Comparison of ENCODE assay signal across 32 mouse cellular contexts in the genomic region with DNA sequence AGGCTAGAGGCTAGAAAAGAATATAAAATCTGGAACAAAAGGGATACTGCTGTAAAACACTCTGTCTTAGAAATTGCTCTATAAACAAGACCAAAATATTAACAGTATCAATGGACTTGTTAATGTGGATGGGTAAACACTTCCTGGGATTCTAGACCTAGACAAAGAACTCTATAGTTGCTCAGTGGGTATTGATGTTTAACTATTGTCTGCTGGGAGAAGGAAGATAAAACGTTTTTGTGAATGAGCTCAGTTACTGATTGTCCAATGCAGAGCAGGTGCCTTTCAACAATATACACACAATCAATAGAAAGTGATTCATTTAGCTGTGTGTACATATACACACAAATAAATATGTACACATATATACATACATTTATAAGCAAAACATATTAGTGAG.
"Had no signal": no experiment of that assay in that cellular context is flagged by ENCODE, and none has a peak within 500 bp of the region (broad histone marks: within the 10 kb centered on the region; RNA-seq: fewer than 3 reads in every experiment).

No protein-coding gene starts in this region.

- H3K4me2 ChIP-seq: limb, embryonic 12.5 days; limb, embryonic 13.5 days; limb, embryonic 15.5 days; liver, embryonic 11.5 days; liver, embryonic 12.5 days; liver, embryonic 13.5 days; liver, embryonic 15.5 days; lung, embryonic 14.5 days; lung, embryonic 15.5 days; midbrain, embryonic 11.5 days; midbrain, embryonic 12.5 days; midbrain, embryonic 13.5 days; midbrain, embryonic 15.5 days had no signal

- H3K27me3 ChIP-seq: limb, embryonic 12.5 days; limb, embryonic 13.5 days; limb, embryonic 15.5 days; liver, embryonic 12.5 days; liver, embryonic 13.5 days; liver, embryonic 15.5 days; lung, embryonic 15.5 days; megakaryocyte, embryonic 14.5 days; midbrain, embryonic 12.5 days; midbrain, embryonic 13.5 days; midbrain, embryonic 15.5 days had no signal

- H3K36me3 ChIP-seq: limb, embryonic 10.5 days; limb, embryonic 12.5 days; limb, embryonic 13.5 days; limb, embryonic 15.5 days; liver, embryonic 12.5 days; liver, embryonic 13.5 days; liver, embryonic 15.5 days; lung, embryonic 15.5 days; midbrain, embryonic 10.5 days; midbrain, embryonic 12.5 days; midbrain, embryonic 13.5 days; midbrain, embryonic 15.5 days had no signal

- H3K27ac ChIP-seq: left cerebral cortex, adult 2 months; limb, embryonic 10.5 days; limb, embryonic 12.5 days; limb, embryonic 13.5 days; limb, embryonic 15.5 days; liver, embryonic 12.5 days; liver, embryonic 13.5 days; liver, embryonic 14.5 days; liver, embryonic 15.5 days; lung, embryonic 15.5 days; macrophage; midbrain, embryonic 10.5 days; midbrain, embryonic 12.5 days; midbrain, embryonic 13.5 days; midbrain, embryonic 15.5 days had no signal

- H3K4me1 ChIP-seq: limb, embryonic 10.5 days; limb, embryonic 12.5 days; limb, embryonic 13.5 days; limb, embryonic 15.5 days; liver, embryonic 12.5 days; liver, embryonic 13.5 days; liver, embryonic 15.5 days; lung, embryonic 15.5 days; megakaryocyte, embryonic 14.5 days; midbrain, embryonic 10.5 days; midbrain, embryonic 12.5 days; midbrain, embryonic 13.5 days; midbrain, embryonic 15.5 days had no signal

- H3K4me3 ChIP-seq: left cerebral cortex, adult 2 months; limb, embryonic 10.5 days; limb, embryonic 12.5 days; limb, embryonic 13.5 days; limb, embryonic 15.5 days; liver, embryonic 12.5 days; liver, embryonic 13.5 days; liver, embryonic 15.5 days; lung, embryonic 15.5 days; megakaryocyte, embryonic 14.5 days; midbrain, embryonic 10.5 days; midbrain, embryonic 12.5 days; midbrain, embryonic 13.5 days; midbrain, embryonic 15.5 days; myocyte had no signal

- ATAC-seq: liver, embryonic 12.5 days; liver, postnatal 0 days; lung, postnatal 0 days; midbrain, embryonic 13.5 days; midbrain, embryonic 15.5 days; midbrain, embryonic 16.5 days had no signal

- H3K9me3 ChIP-seq: limb, embryonic 10.5 days; limb, embryonic 12.5 days; limb, embryonic 13.5 days; limb, embryonic 15.5 days; liver, embryonic 12.5 days; liver, embryonic 13.5 days; liver, embryonic 15.5 days; lung, embryonic 15.5 days; midbrain, embryonic 10.5 days; midbrain, embryonic 12.5 days; midbrain, embryonic 13.5 days; midbrain, embryonic 15.5 days had no signal

- DNase-seq: left cerebral cortex, postnatal 4 days; liver; liver, embryonic 13.5 days; liver, postnatal 0 days; lung, adult 18-20 months; lung, adult 2 months; lung, embryonic 14.5 days; lung, postnatal 10 days; lung, postnatal 14 days; lung, postnatal 36 days; lung, postnatal 4 days; midbrain, embryonic 14.5 days had no signal

- H3K9ac ChIP-seq: limb, embryonic 12.5 days; limb, embryonic 13.5 days; limb, embryonic 15.5 days; liver, embryonic 12.5 days; liver, embryonic 13.5 days; liver, embryonic 14.5 days; liver, embryonic 15.5 days; liver, postnatal 0 days; lung, embryonic 14.5 days; lung, embryonic 15.5 days; midbrain, embryonic 12.5 days; midbrain, embryonic 13.5 days; midbrain, embryonic 15.5 days had no signal
